Mouse (Mus musculus) forebrain, postnatal 0 days (tissue): Measurements from ENCODE around the gene 1700012B07Rik. TPM values are rescaled to one million over a fixed set of nuclear protein-coding genes. Genes with fewer than 3 reads are reported as not detected.

Source experiments
- ATAC-seq: fragments of 200-750 bp; cut with Nextera tagmentation; 2 replicates; pipeline ENCODE4 v1.8.0; 2017; ENCODE audit warnings: mild to moderate bottlenecking, moderate library complexity
- DNase-seq: peaks from one replicate; pipeline ENCODE4 v3.0.0-alpha.2; 2015
- H3K27ac ChIP-seq: fragments of 300-500 bp; sonication (generic); 2 replicates; pipeline ENCODE4 v1.5.1; 2014; ENCODE audit warnings: low read depth, mild to moderate bottlenecking, antibody characterized with exemption, low read length, moderate library complexity, mixed read lengths
- H3K27me3 ChIP-seq: fragments of 300-500 bp; sonication (generic); 2 replicates; pipeline ENCODE4 v1.6.1; 2014; ENCODE audit warnings: mild to moderate bottlenecking, low read length, mixed read lengths; ENCODE audit not compliant: insufficient read depth
- H3K36me3 ChIP-seq: fragments of 300-500 bp; sonication (generic); 2 replicates; pipeline ENCODE4 v1.6.1; 2014; ENCODE audit warnings: mild to moderate bottlenecking, moderate library complexity; ENCODE audit not compliant: insufficient read depth
- H3K4me1 ChIP-seq: fragments of 300-500 bp; sonication (generic); 2 replicates; pipeline ENCODE4 v1.6.1; 2014; ENCODE audit warnings: antibody characterized with exemption; ENCODE audit not compliant: insufficient read depth
- H3K4me2 ChIP-seq: fragments of 300-500 bp; sonication (generic); 2 replicates; pipeline ENCODE4 v1.6.1; 2014; ENCODE audit warnings: low read depth, mild to moderate bottlenecking, moderate library complexity
- H3K4me3 ChIP-seq: fragments of 300-500 bp; sonication (generic); 2 replicates; pipeline ENCODE4 v1.5.1; 2014; ENCODE audit warnings: low read depth, low read length, mixed read lengths
- H3K9ac ChIP-seq: fragments of 300-500 bp; sonication (generic); 2 replicates; pipeline ENCODE4 v1.6.1; 2014; ENCODE audit warnings: mild to moderate bottlenecking
- H3K9me3 ChIP-seq: fragments of 300-500 bp; sonication (generic); 2 replicates; pipeline ENCODE4 v1.6.1; 2016; ENCODE audit warnings: low read length
- CTCF ChIP-seq: sonication (generic); IDR thresholded peaks from 2 replicates; pipeline ENCODE4 v1.5.1; 2016; ENCODE audit warnings: antibody characterized with exemption, control low read depth, low read depth
- WGBS: fragments of 180-500 bp; shearing (Covaris S2); extraction: QIAGEN DNeasy Blood & Tissue Kit; methylation state at CpG from one replicate; pipeline ENCODE4 v1.1.7; 2014; 5-methylcytosine and 5-hydroxymethylcytosine counted together
- polyA plus RNA-seq: library from polyadenylated mRNA; unstranded; fragments of >200 nt; fragmentation: Nextera tagmentation; extraction: Ambion mirVana; gene quantifications from 2 replicates; pipeline ENCODE4 v1.2.1, GENCODE M21; 2015
- total RNA-seq: library from RNA; depleted of rRNA; stranded (reverse); fragments of >200 nt; gene quantifications from 2 replicates; pipeline ENCODE4 v1.2.3, GENCODE M21; 2014

The 1700012B07Rik gene
- total and polyA plus RNA-seq, 2 experiments from 2014 or later, result not detected

- no peaks in the 10 kb centered on the region for H3K4me1 ChIP-seq
- no peak for ATAC-seq
- no peak overlapping the region for H3K4me3 ChIP-seq
- H3K27ac ChIP-seq, result no peak overlapping the region
- no peak overlapping the region for H3K9ac ChIP-seq
- no peak overlapping the region for H3K4me2 ChIP-seq
- no peaks in the 10 kb centered on the region for H3K36me3 ChIP-seq
- H3K9me3 ChIP-seq, result no peaks in the 10 kb centered on the region
- DNase-seq, result peak; percentile 22
- no peaks in the 10 kb centered on the region for H3K27me3 ChIP-seq
- WGBS, result 45% methylated on average over 4 of the region's 4 CpGs
- TF ChIP-seq CTCF, result no peak
These were observed 18.5 kb downstream of the 1700012B07Rik start for GRCm38 (mm10) chr11:109809175-109809855.

GRCm38 (mm10) chr11:109801515-109801914 lies 26.3 kb downstream of the 1700012B07Rik start:
- no peak for ATAC-seq
- WGBS, result 68% methylated on average over 1 of the region's 1 CpGs
- no peak overlapping the region for H3K4me2 ChIP-seq
- H3K9me3 ChIP-seq, result no peaks in the 10 kb centered on the region
- H3K4me3 ChIP-seq, result no peak overlapping the region
- no peak overlapping the region for H3K27ac ChIP-seq
- no peak for TF ChIP-seq CTCF
- no peaks in the 10 kb centered on the region for H3K27me3 ChIP-seq
- no peak for DNase-seq
- no peaks in the 10 kb centered on the region for H3K4me1 ChIP-seq
- no peaks in the 10 kb centered on the region for H3K36me3 ChIP-seq
- no peak overlapping the region for H3K9ac ChIP-seq

- H3K4me2 ChIP-seq, result no peak overlapping the region
- H3K27me3 ChIP-seq, result no peaks in the 10 kb centered on the region
- no peak for TF ChIP-seq CTCF
- WGBS, result 92% methylated on average over 6 of the region's 6 CpGs
- H3K27ac ChIP-seq, result no peak overlapping the region
- H3K9me3 ChIP-seq, result no peaks in the 10 kb centered on the region
- H3K4me3 ChIP-seq, result no peak overlapping the region
- DNase-seq (no peak), ATAC-seq (no peak)
- H3K9ac ChIP-seq, result no peak overlapping the region
- no peaks in the 10 kb centered on the region for H3K36me3 ChIP-seq
- no peaks in the 10 kb centered on the region for H3K4me1 ChIP-seq
These were observed 30.3 kb downstream of the 1700012B07Rik start for GRCm38 (mm10) chr11:109797531-109797930.

GRCm38 (mm10) chr11:109795536-109795935 lies 32.3 kb downstream of the 1700012B07Rik start:
- H3K9ac ChIP-seq, result no peak overlapping the region
- no peaks in the 10 kb centered on the region for H3K9me3 ChIP-seq
- no peak overlapping the region for H3K4me3 ChIP-seq
- H3K36me3 ChIP-seq, result no peaks in the 10 kb centered on the region
- 63% methylated on average over 2 of the region's 2 CpGs for WGBS
- DNase-seq (no peak), ATAC-seq (no peak)
- no peaks in the 10 kb centered on the region for H3K27me3 ChIP-seq
- H3K4me2 ChIP-seq, result no peak overlapping the region
- no peak overlapping the region for H3K27ac ChIP-seq
- no peaks in the 10 kb centered on the region for H3K4me1 ChIP-seq
- TF ChIP-seq CTCF, result no peak

GRCm38 (mm10) chr11:109793578-109793977 lies 34.3 kb downstream of the 1700012B07Rik start:
- no peaks in the 10 kb centered on the region for H3K4me1 ChIP-seq
- no peak overlapping the region for H3K4me3 ChIP-seq
- DNase-seq (no peak), ATAC-seq (peak; percentile 51)
- no peak overlapping the region for H3K27ac ChIP-seq
- H3K4me2 ChIP-seq, result no peak overlapping the region
- WGBS, result 74% methylated on average over 4 of the region's 4 CpGs
- no peaks in the 10 kb centered on the region for H3K9me3 ChIP-seq
- H3K36me3 ChIP-seq, result no peaks in the 10 kb centered on the region
- no peak for TF ChIP-seq CTCF
- no peaks in the 10 kb centered on the region for H3K27me3 ChIP-seq
- H3K9ac ChIP-seq, result no peak overlapping the region

GRCm38 (mm10) chr11:109792401-109792997 lies 35.3 kb downstream of the 1700012B07Rik start:
- Histone ChIP-seq H3K9ac (no peak overlapping the region), H3K4me3 (no peak overlapping the region), H3K27me3 (no peaks in the 10 kb centered on the region), H3K36me3 (no peaks in the 10 kb centered on the region), H3K27ac (no peak overlapping the region), H3K4me1 (no peaks in the 10 kb centered on the region), H3K4me2 (no peak overlapping the region), H3K9me3 (no peaks in the 10 kb centered on the region)
- TF ChIP-seq CTCF, result no peak
- 93% methylated on average over 13 of the region's 13 CpGs for WGBS
- no peak for DNase-seq
- no peak for ATAC-seq

- H3K9me3 ChIP-seq, result no peaks in the 10 kb centered on the region
- ATAC-seq (no peak), DNase-seq (no peak)
- no peaks in the 10 kb centered on the region for H3K27me3 ChIP-seq
- no peak overlapping the region for H3K4me3 ChIP-seq
- whole genome bisulfite sequencing, result 93% methylated on average over 2 of the region's 2 CpGs
- no peak overlapping the region for H3K4me2 ChIP-seq
- no peak for TF ChIP-seq CTCF
- H3K36me3 ChIP-seq, result no peaks in the 10 kb centered on the region
- H3K27ac ChIP-seq, result no peak overlapping the region
- H3K4me1 ChIP-seq, result no peaks in the 10 kb centered on the region
- H3K9ac ChIP-seq, result no peak overlapping the region
These were observed 35.9 kb downstream of the 1700012B07Rik start for GRCm38 (mm10) chr11:109791965-109792364.
